ENCODE assay signal across 15 mouse cellular contexts in the genomic region with DNA sequence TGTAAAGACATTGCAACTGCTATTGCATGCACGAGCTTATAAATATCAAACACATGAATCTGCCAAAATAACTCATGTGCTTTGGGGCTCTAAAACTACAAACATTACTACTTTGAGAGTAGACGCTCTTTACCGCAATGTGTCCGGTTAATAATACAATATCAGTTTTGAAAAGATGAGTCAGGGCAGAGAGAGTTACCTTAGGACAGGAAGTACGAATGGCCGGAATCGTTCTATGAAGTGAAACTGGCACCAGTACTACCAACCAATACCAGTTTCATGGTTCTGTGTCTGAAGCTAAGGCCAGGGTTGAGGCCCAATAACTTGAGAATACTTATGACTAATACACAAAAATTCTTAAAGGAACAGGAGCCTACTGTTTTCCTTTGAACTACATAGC. TPM values are rescaled to one million over a fixed set of nuclear protein-coding genes. Genes with fewer than 3 reads are reported as not detected.
DNase-seq lines count a peak whose midpoint lies in the region; ATAC-seq and TF ChIP-seq lines count a peak whose summit lies in the region.
"Had no signal": no experiment of that assay in that cellular context is flagged by ENCODE, and none has a peak within 500 bp of the region (broad histone marks: within the 10 kb centered on the region; RNA-seq: fewer than 3 reads in every experiment).

No protein-coding gene starts in this region.

- DNase-seq in forebrain, embryonic 11.5 days (ENCODE audit: low spot score), result no peak
- DNase-seq in forebrain, embryonic 10.5 days (ENCODE audit: extremely low spot score, low spot score), result no peak
- no peak for DNase-seq in hindbrain, postnatal 0 days (ENCODE audit: low spot score)
- no peak for DNase-seq in spleen, postnatal 14 days (ENCODE audit: low spot score in 2 of 2)
- DNase-seq in kidney, adult 18-20 months, result no peak
- DNase-seq: gastrocnemius, postnatal 14 days; lung, postnatal 14 days had no signal

- whole genome bisulfite sequencing in forebrain, embryonic 11.5 days, result 72% methylated on average over 7 of the region's 7 CpGs
- 81% methylated on average over 7 of the region's 7 CpGs for WGBS in forebrain, embryonic 10.5 days
- WGBS in forebrain, embryonic 16.5 days, result 32% methylated on average over 7 of the region's 7 CpGs
- WGBS in hindbrain, postnatal 0 days, result 43% methylated on average over 7 of the region's 7 CpGs
- WGBS in neural tube, embryonic 12.5 days, result 80% methylated on average over 7 of the region's 7 CpGs

- no peak for ATAC-seq in forebrain, embryonic 11.5 days (replicated peaks; ENCODE audit: low FRiP score)
- no peak for ATAC-seq in forebrain, embryonic 16.5 days
- no peak for ATAC-seq in hindbrain, postnatal 0 days
- ATAC-seq in neural tube, embryonic 12.5 days (ENCODE audit: low FRiP score, low read depth), result no peak
- no peak for ATAC-seq in inflammation-experienced regulatory T-cells, adult 6 months
- ATAC-seq: activated CD4-positive, CD25-positive, alpha-beta regulatory T cell, adult 4 months had no signal

- H3K9me3 ChIP-seq in forebrain, embryonic 11.5 days (ENCODE audit: control insufficient read depth, low read length), result no peaks in the 10 kb centered on the region
- no peaks in the 10 kb centered on the region for H3K9me3 ChIP-seq in forebrain, embryonic 10.5 days
- H3K9me3 ChIP-seq in forebrain, embryonic 16.5 days (ENCODE audit: control insufficient read depth, low read length), result no peaks in the 10 kb centered on the region
- H3K9me3 ChIP-seq in hindbrain, postnatal 0 days (ENCODE audit: low read length), result no peaks in the 10 kb centered on the region
- H3K9me3 ChIP-seq in neural tube, embryonic 12.5 days, result no peaks in the 10 kb centered on the region
- H3K9me3 ChIP-seq: embryonic facial prominence, embryonic 13.5 days; liver, embryonic 15.5 days had no signal

- peak overlapping the region; percentile 68 for H3K27ac ChIP-seq in forebrain, embryonic 11.5 days (ENCODE audit: low read depth, low read length)
- no peak overlapping the region for H3K27ac ChIP-seq in forebrain, embryonic 10.5 days
- H3K27ac ChIP-seq in forebrain, embryonic 16.5 days (ENCODE audit: low read length), result peak overlapping the region; percentile 98
- H3K27ac ChIP-seq in hindbrain, postnatal 0 days, result peak overlapping the region; percentile 94
- H3K27ac ChIP-seq in neural tube, embryonic 12.5 days, result peak overlapping the region; percentile 60
- H3K27ac ChIP-seq: embryonic facial prominence, embryonic 13.5 days; liver, embryonic 15.5 days had no signal

- peak overlapping the region; percentile 34 for H3K4me2 ChIP-seq in forebrain, embryonic 11.5 days (ENCODE audit: low read depth, low read length, severe bottlenecking)
- H3K4me2 ChIP-seq in forebrain, embryonic 16.5 days (ENCODE audit: low read length), result peak overlapping the region; percentile 69
- peak overlapping the region; percentile 66 for H3K4me2 ChIP-seq in hindbrain, postnatal 0 days (ENCODE audit: low read depth, low read length)
- peak overlapping the region; percentile 41 for H3K4me2 ChIP-seq in neural tube, embryonic 12.5 days (replicated peaks)
- H3K4me2 ChIP-seq: embryonic facial prominence, embryonic 13.5 days; heart, embryonic 11.5 days; liver, embryonic 15.5 days had no signal

- peak overlapping the region; percentile 16 for H3K4me3 ChIP-seq in forebrain, embryonic 11.5 days (ENCODE audit: low read depth, low read length)
- no peak overlapping the region for H3K4me3 ChIP-seq in forebrain, embryonic 10.5 days
- peak overlapping the region; percentile 69 for H3K4me3 ChIP-seq in forebrain, embryonic 16.5 days (replicated peaks; ENCODE audit: low read length)
- H3K4me3 ChIP-seq in hindbrain, postnatal 0 days (ENCODE audit: low read length), result peak overlapping the region; percentile 43
- H3K4me3 ChIP-seq in neural tube, embryonic 12.5 days, result peak overlapping the region; percentile 29
- H3K4me3 ChIP-seq: embryonic facial prominence, embryonic 13.5 days; liver, embryonic 15.5 days had no signal

- H3K36me3 ChIP-seq in forebrain, embryonic 11.5 days (ENCODE audit: control insufficient read depth, insufficient read depth, low read length), result no peaks in the 10 kb centered on the region
- no peaks in the 10 kb centered on the region for H3K36me3 ChIP-seq in forebrain, embryonic 10.5 days (replicated peaks)
- H3K36me3 ChIP-seq in forebrain, embryonic 16.5 days (ENCODE audit: control insufficient read depth, insufficient read depth), result no peaks in the 10 kb centered on the region
- H3K36me3 ChIP-seq in hindbrain, postnatal 0 days (ENCODE audit: insufficient read depth, low read length), result no peaks in the 10 kb centered on the region
- H3K36me3 ChIP-seq in neural tube, embryonic 12.5 days, result no peaks in the 10 kb centered on the region
- H3K36me3 ChIP-seq: embryonic facial prominence, embryonic 13.5 days; liver, embryonic 15.5 days had no signal

- no peak overlapping the region for H3K9ac ChIP-seq in forebrain, embryonic 11.5 days (ENCODE audit: low read length)
- H3K9ac ChIP-seq in forebrain, embryonic 16.5 days (replicated peaks; ENCODE audit: low read depth, low read length), result peak overlapping the region; percentile 79
- peak overlapping the region; percentile 56 for H3K9ac ChIP-seq in hindbrain, postnatal 0 days (replicated peaks; ENCODE audit: low read length)
- H3K9ac ChIP-seq in neural tube, embryonic 12.5 days, result peak overlapping the region; percentile 53
- H3K9ac ChIP-seq: embryonic facial prominence, embryonic 13.5 days; liver, embryonic 15.5 days had no signal

- peaks cover 3% of the 10 kb centered on the region; the same call in 1 of the 2 replicates for H3K4me1 ChIP-seq in forebrain, embryonic 11.5 days (replicated peaks; ENCODE audit: control insufficient read depth, insufficient read depth, low read length)
- peaks cover 68% of the 10 kb centered on the region for H3K4me1 ChIP-seq in forebrain, embryonic 10.5 days
- H3K4me1 ChIP-seq in forebrain, embryonic 16.5 days (replicated peaks; ENCODE audit: control insufficient read depth, insufficient read depth, low read length), result peaks cover 5% of the 10 kb centered on the region
- peaks cover 8% of the 10 kb centered on the region for H3K4me1 ChIP-seq in hindbrain, postnatal 0 days (ENCODE audit: insufficient read depth, low read length)
- H3K4me1 ChIP-seq in neural tube, embryonic 12.5 days, result peaks cover 28% of the 10 kb centered on the region; the same call in 1 of the 2 replicates
- H3K4me1 ChIP-seq: liver, embryonic 15.5 days had no signal

- H3K27me3 ChIP-seq in forebrain, embryonic 11.5 days (ENCODE audit: control insufficient read depth, insufficient read depth, low read length), result peaks cover 36% of the 10 kb centered on the region
- H3K27me3 ChIP-seq in forebrain, embryonic 10.5 days (ENCODE audit: poor library complexity, severe bottlenecking), result peaks cover 99% of the 10 kb centered on the region
- H3K27me3 ChIP-seq in forebrain, embryonic 16.5 days (replicated peaks; ENCODE audit: control insufficient read depth, insufficient read depth, low read length), result no peaks in the 10 kb centered on the region
- no peaks in the 10 kb centered on the region for H3K27me3 ChIP-seq in hindbrain, postnatal 0 days (ENCODE audit: insufficient read depth, low read length)
- H3K27me3 ChIP-seq in neural tube, embryonic 12.5 days (replicated peaks), result no peaks in the 10 kb centered on the region

- TF ChIP-seq CTCF in hindbrain, postnatal 0 days (IDR thresholded peaks at IDR 0.05; ENCODE audit: low read depth), result no peak

RNA-seq across cellular contexts. Expression of a gene that starts 2.6 kb away (rescaled TPM):
- polyA plus RNA-seq in forebrain, embryonic 11.5 days (2014; fragmentation: Nextera tagmentation; extraction: Ambion mirVana), result 18.7 and 22.3 TPM in 2 replicates
- polyA plus RNA-seq in forebrain, embryonic 10.5 days (2016; fragmentation: Nextera tagmentation; extraction: Ambion mirVana), result 1.0 and 3.3 TPM in 2 replicates
- 261 and 316 TPM in 2 replicates for polyA plus RNA-seq in forebrain, embryonic 16.5 days (2015; fragmentation: Nextera tagmentation; extraction: Ambion mirVana)
- 68.6 and 83.0 TPM in 2 replicates for total RNA-seq in hindbrain, postnatal 0 days (2014; rRNA removed)
- polyA plus RNA-seq in hindbrain, postnatal 0 days (2015; fragmentation: Nextera tagmentation; extraction: Ambion mirVana), result 163 and 173 TPM in 2 replicates
- 66.5 and 72.6 TPM in 2 replicates for polyA plus RNA-seq in neural tube, embryonic 12.5 days (2016; fragmentation: Nextera tagmentation; extraction: Ambion mirVana)
- polyA plus RNA-seq in inflammation-experienced regulatory T-cells, adult 6 months (2017; shearing (Covaris generic)), result under 1 TPM in 1 of 3 experiments, not detected in 2; 0.42 TPM
- total RNA-seq: common myeloid progenitor, adult 5-6 weeks; gastrocnemius, postnatal 14 days had no signal
- polyA plus RNA-seq: activated CD4-positive, CD25-positive, alpha-beta regulatory T cell, adult 4 months had no signal
